Comparison of ENCODE assay signal across 10 mouse cellular contexts in genomic region chr2:26847706-26848105, GRCm38 (mm10). TPM values are rescaled to one million over a fixed set of nuclear protein-coding genes. Genes with fewer than 3 reads are reported as not detected.
DNase-seq lines count a peak whose midpoint lies in the region; ATAC-seq and TF ChIP-seq lines count a peak whose summit lies in the region.
"Had no signal": no experiment of that assay in that cellular context is flagged by ENCODE, and none has a peak within 500 bp of the region (broad histone marks: within the 10 kb centered on the region; RNA-seq: fewer than 3 reads in every experiment).

No protein-coding gene starts in this region.

- 67% methylated on average over 2 of the region's 2 CpGs for WGBS in kidney, embryonic 16.5 days
- WGBS in lung, postnatal 0 days = 53% methylated on average over 2 of the region's 2 CpGs

- ATAC-seq in kidney, embryonic 16.5 days (ENCODE audit: low FRiP score, low TSS enrichment) = no peak
- ATAC-seq in lung, postnatal 0 days = 0 out of 2 replicates have a peak, but pooled peaks have one; percentile 25
- no peak for ATAC-seq in inflammation-experienced regulatory T-cells, adult 6 months

- TF ChIP-seq EP300 in lung, postnatal 0 days (IDR thresholded peaks at IDR 0.05) = no peak

- peak; percentile 24 for DNase-seq in kidney, adult 11 months
- DNase-seq in T-cell, adult 2 months (ENCODE audit: low spot score) = peak; percentile 16
- peak; percentile 4 for DNase-seq in fibroblast of lung, adult 2 months (ENCODE audit: low read depth)
- peak; percentile 58 for DNase-seq in lung, postnatal 0 days (ENCODE audit: low spot score)
- DNase-seq in gastrocnemius, postnatal 4 days (ENCODE audit: low spot score in 2 of 2) = no peak

- no peaks in the 10 kb centered on the region for H3K4me1 ChIP-seq in kidney, embryonic 16.5 days (ENCODE audit: insufficient read depth, low read length)
- no peaks in the 10 kb centered on the region for H3K4me1 ChIP-seq in E14TG2a.4 (replicated peaks; ENCODE audit: low read depth, low read length)
- H3K4me1 ChIP-seq in lung, postnatal 0 days (ENCODE audit: insufficient read depth, low read depth, low read length) = no peaks in the 10 kb centered on the region

- no peak overlapping the region for H3K4me3 ChIP-seq in kidney, embryonic 16.5 days (ENCODE audit: low read length)
- no peak overlapping the region for H3K4me3 ChIP-seq in E14TG2a.4 (replicated peaks; ENCODE audit: low read length)
- H3K4me3 ChIP-seq in lung, postnatal 0 days (ENCODE audit: low read depth, low read length) = no peak overlapping the region

- H3K27ac ChIP-seq in kidney, embryonic 16.5 days (ENCODE audit: low read length) = no peak overlapping the region
- no peak overlapping the region for H3K27ac ChIP-seq in lung, postnatal 0 days (ENCODE audit: low read length)
- H3K27ac ChIP-seq: macrophage had no signal

- no peaks in the 10 kb centered on the region for H3K9me3 ChIP-seq in kidney, embryonic 16.5 days (ENCODE audit: low read length)
- peaks cover 26% of the 10 kb centered on the region for H3K9me3 ChIP-seq in E14TG2a.4 (ENCODE audit: low read length)
- no peaks in the 10 kb centered on the region for H3K9me3 ChIP-seq in lung, postnatal 0 days (ENCODE audit: low read length)

- H3K9ac ChIP-seq in kidney, embryonic 16.5 days (replicated peaks; ENCODE audit: low read length) = no peak overlapping the region
- no peak overlapping the region for H3K9ac ChIP-seq in lung, postnatal 0 days (replicated peaks; ENCODE audit: low read depth)

- no peak overlapping the region for H3K4me2 ChIP-seq in kidney, embryonic 16.5 days (replicated peaks; ENCODE audit: low read depth, low read length)
- no peak overlapping the region for H3K4me2 ChIP-seq in lung, postnatal 0 days (replicated peaks; ENCODE audit: low read depth, low read length)

- no peaks in the 10 kb centered on the region for H3K36me3 ChIP-seq in kidney, embryonic 16.5 days (ENCODE audit: insufficient read depth, low read length)
- no peaks in the 10 kb centered on the region for H3K36me3 ChIP-seq in E14TG2a.4 (ENCODE audit: insufficient read depth, low read length)
- H3K36me3 ChIP-seq in lung, postnatal 0 days (ENCODE audit: insufficient read depth, low read length) = no peaks in the 10 kb centered on the region

- H3K27me3 ChIP-seq in kidney, embryonic 16.5 days (ENCODE audit: insufficient read depth, low read length) = no peaks in the 10 kb centered on the region
- H3K27me3 ChIP-seq in E14TG2a.4 (ENCODE audit: insufficient read depth, low read length) = no peaks in the 10 kb centered on the region
- no peaks in the 10 kb centered on the region for H3K27me3 ChIP-seq in lung, postnatal 0 days (replicated peaks; ENCODE audit: insufficient read depth, low read length)

- TF ChIP-seq CTCF in E14TG2a.4 (conservative IDR thresholded peaks at IDR 0.05; ENCODE audit: low read length) = peak; percentile 45
- peak; percentile 71 for TF ChIP-seq CTCF in lung, postnatal 0 days (IDR thresholded peaks at IDR 0.05)

RNA-seq across cellular contexts. Expression of gene Abo, which starts 17.1 kb away (rescaled TPM):
- polyA plus RNA-seq in kidney, embryonic 16.5 days (2015; fragmentation: Nextera tagmentation; extraction: Ambion mirVana) = not detected in 2 replicates
- not detected in 2 replicates for polyA plus RNA-seq in lung, postnatal 0 days (2015; fragmentation: Nextera tagmentation; extraction: Ambion mirVana)
- polyA plus RNA-seq in inflammation-experienced regulatory T-cells, adult 6 months (2017; shearing (Covaris generic)) = not detected
- total RNA-seq in gastrocnemius, postnatal 4 days (2021) = not detected
- polyA plus RNA-seq: frontal cortex, adult 2 months; macrophage had no signal

RNA-seq across cellular contexts. Expression of gene Surf6, which starts 55.0 kb away (rescaled TPM):
- polyA plus RNA-seq in kidney, embryonic 16.5 days (2015; fragmentation: Nextera tagmentation; extraction: Ambion mirVana) = 34.2 and 34.7 TPM in 2 replicates
- 11.8 and 13.5 TPM in 2 replicates for polyA plus RNA-seq in lung, postnatal 0 days (2015; fragmentation: Nextera tagmentation; extraction: Ambion mirVana)
- 10 to 100 TPM; 23.0 to 39.2 (median 33.5) TPM for polyA plus RNA-seq in inflammation-experienced regulatory T-cells, adult 6 months (2017; shearing (Covaris generic))
- 10 to 100 TPM; 15.7 to 17.6 TPM for total RNA-seq in gastrocnemius, postnatal 4 days (2021)

Comparison
In these comparisons a context has a peak if more than half of its experiments do, and no peak if none do; other contexts are left out.
1. DNase-seq: peak in kidney, adult 11 months (single experiment), T-cell, adult 2 months (single experiment), fibroblast of lung, adult 2 months (single experiment) and lung, postnatal 0 days (single experiment); none in gastrocnemius, postnatal 4 days (0 of 2).